17 mouse cellular contexts compared by ENCODE assay signal in the genomic region with DNA sequence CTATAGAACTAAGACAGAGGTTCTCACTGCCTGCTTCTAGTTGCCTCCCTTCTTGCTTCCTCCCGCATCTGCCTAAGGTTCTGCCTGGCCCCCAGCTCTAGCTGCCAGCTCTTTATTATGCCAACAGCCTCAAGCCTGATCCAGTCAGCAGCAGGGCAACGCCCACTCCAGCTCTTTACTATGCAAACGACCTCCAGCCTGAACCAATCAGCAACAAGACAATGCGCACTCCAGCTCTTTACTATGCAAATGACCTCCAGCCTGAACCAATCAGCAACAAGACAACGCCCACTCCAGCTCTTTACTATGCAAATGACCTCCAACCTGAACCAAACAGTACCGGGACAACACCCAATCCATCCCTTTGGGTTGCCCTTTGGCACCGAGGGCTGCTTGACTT.
A peak's percentile ranks its signal among the peaks of the same experiment; 100 is the strongest.
DNase-seq lines count a peak whose midpoint lies in the region; ATAC-seq and TF ChIP-seq lines count a peak whose summit lies in the region.
"Had no signal": no experiment of that assay in that cellular context is flagged by ENCODE, and none has a peak within 500 bp of the region (broad histone marks: within the 10 kb centered on the region; RNA-seq: fewer than 3 reads in every experiment).

No protein-coding gene starts in this region.

- H3K4me2 ChIP-seq in liver, embryonic 13.5 days = no peak overlapping the region
- no peak overlapping the region for H3K4me2 ChIP-seq in intestine, postnatal 0 days (replicated peaks; ENCODE audit: low read depth)
- H3K4me2 ChIP-seq: embryonic facial prominence, embryonic 15.5 days; heart, embryonic 13.5 days; lung, embryonic 15.5 days; stomach, embryonic 15.5 days had no signal

- no peak for TF ChIP-seq CTCF in intestine, postnatal 0 days (IDR thresholded peaks at IDR 0.05; ENCODE audit: low read depth)

- H3K4me3 ChIP-seq in liver, embryonic 13.5 days (replicated peaks) = no peak overlapping the region
- H3K4me3 ChIP-seq in ES-E14 (ENCODE audit: insufficient read depth in 1 of 2, low read depth in 1 of 2, low read length in 2 of 2, poor library complexity in 1 of 2, severe bottlenecking in 1 of 2) = peak overlapping the region in 1 of 2 experiments; percentile 68; a peak in 2 of 4 replicates
- no peak overlapping the region for H3K4me3 ChIP-seq in intestine, postnatal 0 days (ENCODE audit: low read depth, low read length)
- no peak overlapping the region for H3K4me3 ChIP-seq in limb, embryonic 10.5 days
- H3K4me3 ChIP-seq: embryonic facial prominence, embryonic 15.5 days; gastrocnemius, adult 2 months; heart, embryonic 13.5 days; lung, embryonic 15.5 days; stomach, embryonic 15.5 days had no signal

- ATAC-seq in liver, embryonic 13.5 days (ENCODE audit: low read depth) = peak; percentile 50
- peak; percentile 68 for ATAC-seq in intestine, postnatal 0 days
- ATAC-seq: activated CD4-positive, CD25-positive, alpha-beta regulatory T cell, adult 4 months had no signal

- WGBS in liver, embryonic 13.5 days (ENCODE audit: insufficient replicate concordance) = 51% methylated on average over 7 of the region's 7 CpGs
- WGBS in intestine, postnatal 0 days = 69% methylated on average over 7 of the region's 7 CpGs
- 67% methylated on average over 7 of the region's 7 CpGs for WGBS in limb, embryonic 10.5 days

- no peak for DNase-seq in liver, embryonic 13.5 days
- DNase-seq in liver (no peak), ES-E14 (ENCODE audit: low read depth, low spot score) (peak; percentile 76)
- peak; percentile 9 for DNase-seq in embryo, embryonic 11 days
- DNase-seq in limb, embryonic 10.5 days (ENCODE audit: low spot score) = no peak
- no peak for DNase-seq in right cerebral cortex, adult 18-20 months
- DNase-seq in urinary bladder, postnatal 25 days (ENCODE audit: low spot score) = no peak
- DNase-seq: cerebellum, postnatal 10 days; gastrocnemius, adult 2 months; kidney, adult 11 months; right cerebral cortex, postnatal 14 days had no signal

- in situ Hi-C loops in ES-E14 (cut with MboI; ENCODE audit: low sequenced_read_pairs in 2 of 2, unreplicated experiment in 2 of 2) = loop anchor here (25.0 kb wide), 1 partner anchor 283 kb away; no protein-coding TSS in a partner anchor

- H3K27ac ChIP-seq in liver, embryonic 13.5 days = no peak overlapping the region
- H3K27ac ChIP-seq in ES-E14 (ENCODE audit: insufficient read depth, low read depth, low read length, poor library complexity, severe bottlenecking) = no peak overlapping the region
- no peak overlapping the region for H3K27ac ChIP-seq in intestine, postnatal 0 days (ENCODE audit: low read depth, low read length)
- H3K27ac ChIP-seq in limb, embryonic 10.5 days = no peak overlapping the region
- H3K27ac ChIP-seq: embryonic facial prominence, embryonic 15.5 days; gastrocnemius, adult 2 months; heart, embryonic 13.5 days; lung, embryonic 15.5 days; stomach, embryonic 15.5 days had no signal

- no peaks in the 10 kb centered on the region for H3K9me3 ChIP-seq in liver, embryonic 13.5 days (replicated peaks)
- no peaks in the 10 kb centered on the region for H3K9me3 ChIP-seq in ES-E14 (ENCODE audit: control insufficient read depth, insufficient read depth, low read depth, low read length)
- no peaks in the 10 kb centered on the region for H3K9me3 ChIP-seq in intestine, postnatal 0 days (ENCODE audit: control insufficient read depth)
- no peaks in the 10 kb centered on the region for H3K9me3 ChIP-seq in limb, embryonic 10.5 days (replicated peaks)
- H3K9me3 ChIP-seq: embryonic facial prominence, embryonic 15.5 days; heart, embryonic 13.5 days; lung, embryonic 15.5 days; stomach, embryonic 15.5 days had no signal

- no peaks in the 10 kb centered on the region for H3K4me1 ChIP-seq in liver, embryonic 13.5 days (replicated peaks)
- H3K4me1 ChIP-seq in ES-E14 (ENCODE audit: control insufficient read depth in 2 of 2, insufficient read depth in 2 of 2, low read length in 2 of 2, poor library complexity in 1 of 2) = 0 out of 4 replicates have a peak, but pooled peaks cover 0 to 3% of the 10 kb centered on the region in 2 experiments
- H3K4me1 ChIP-seq in intestine, postnatal 0 days (replicated peaks; ENCODE audit: control insufficient read depth, insufficient read depth, low read length) = no peaks in the 10 kb centered on the region
- H3K4me1 ChIP-seq in limb, embryonic 10.5 days = peaks cover 6% of the 10 kb centered on the region
- H3K4me1 ChIP-seq: embryonic facial prominence, embryonic 15.5 days; heart, embryonic 13.5 days; lung, embryonic 15.5 days; stomach, embryonic 15.5 days had no signal

- no peak overlapping the region for H3K9ac ChIP-seq in liver, embryonic 13.5 days
- H3K9ac ChIP-seq in ES-E14 (ENCODE audit: insufficient read depth, low read depth, low read length, poor library complexity, severe bottlenecking) = no peak overlapping the region
- H3K9ac ChIP-seq in intestine, postnatal 0 days (ENCODE audit: low read depth, low read length) = no peak overlapping the region
- H3K9ac ChIP-seq: embryonic facial prominence, embryonic 15.5 days; heart, embryonic 13.5 days; lung, embryonic 15.5 days; stomach, embryonic 15.5 days had no signal

- no peaks in the 10 kb centered on the region for H3K36me3 ChIP-seq in liver, embryonic 13.5 days
- no peaks in the 10 kb centered on the region for H3K36me3 ChIP-seq in ES-E14 (ENCODE audit: control insufficient read depth, insufficient read depth, low read length, poor library complexity, severe bottlenecking)
- H3K36me3 ChIP-seq in intestine, postnatal 0 days (ENCODE audit: control insufficient read depth, insufficient read depth) = no peaks in the 10 kb centered on the region
- no peaks in the 10 kb centered on the region for H3K36me3 ChIP-seq in limb, embryonic 10.5 days
- H3K36me3 ChIP-seq: embryonic facial prominence, embryonic 15.5 days; heart, embryonic 13.5 days; lung, embryonic 15.5 days; stomach, embryonic 15.5 days had no signal

- no peaks in the 10 kb centered on the region for H3K27me3 ChIP-seq in liver, embryonic 13.5 days
- H3K27me3 ChIP-seq in intestine, postnatal 0 days (replicated peaks; ENCODE audit: control insufficient read depth, insufficient read depth, low read length) = no peaks in the 10 kb centered on the region
- H3K27me3 ChIP-seq in limb, embryonic 10.5 days (ENCODE audit: low read depth, poor library complexity, severe bottlenecking) = no peaks in the 10 kb centered on the region
- H3K27me3 ChIP-seq: embryonic facial prominence, embryonic 15.5 days; heart, embryonic 13.5 days; lung, embryonic 15.5 days; stomach, embryonic 15.5 days had no signal

TF ChIP-seq in ES-E14, 5 proteins besides CTCF, POLR2A, EP300 and RAD21:
- TF ChIP-seq CHD2 (IDR thresholded peaks at IDR 0.05; ENCODE audit: low read depth, low read length) (0 out of 2 replicates have a peak, but pooled peaks have one; percentile 38), ZC3H11A (IDR thresholded peaks at IDR 0.05; ENCODE audit: borderline replicate concordance, low read depth, low read length) (no peak), MAFK (IDR thresholded peaks at IDR 0.05; ENCODE audit: insufficient read depth, low read depth, low read length) (no peak)

Comparison
In these comparisons a context has a peak if more than half of its experiments do, and no peak if none do; other contexts are left out.
1. DNase-seq: peak in ES-E14 (single experiment) and embryo, embryonic 11 days (single experiment); none in liver, embryonic 13.5 days (single experiment), liver (single experiment), limb, embryonic 10.5 days (single experiment), right cerebral cortex, adult 18-20 months (single experiment) and urinary bladder, postnatal 25 days (single experiment).